Mouse (Mus musculus) mouse embryonic stem cell (cell line): ENCODE measurements around the gene Hist3h2a.

Experiments
- in situ Hi-C, 2 experiments: fragments of 300-500 bp; cut with MboI; formaldehyde crosslinking; loops; 1 replicate in 1 of 2; 3 replicates in 1 of 2; pipeline ENCODE4 v1.14.3; 2019 to 2020; ENCODE audit warnings: low sequenced_read_pairs in 2 of 2, low pct_unique_long_range_greater_than_20kb in 1 of 2, mixed read lengths in 1 of 2; ENCODE audit not compliant: unreplicated experiment in 1 of 2

The Hist3h2a gene

GRCm38 (mm10) chr11:59002327-59003079 is 48.0 kb downstream of the Hist3h2a start:
- in situ Hi-C loops = no loop called here
